23 mouse cellular contexts compared by ENCODE assay signal in genomic region chr17:85698643-85699042, GRCm38 (mm10). TPM values are rescaled to one million over a fixed set of nuclear protein-coding genes. Genes with fewer than 3 reads are reported as not detected.
A peak's percentile ranks its signal among the peaks of the same experiment; 100 is the strongest.
DNase-seq lines count a peak whose midpoint lies in the region; ATAC-seq and TF ChIP-seq lines count a peak whose summit lies in the region.
"Had no signal": no experiment of that assay in that cellular context is flagged by ENCODE, and none has a peak within 500 bp of the region (broad histone marks: within the 10 kb centered on the region; RNA-seq: fewer than 3 reads in every experiment).

No protein-coding gene starts in this region.

- 91% methylated on average over 6 of the region's 6 CpGs for WGBS in forebrain, embryonic 11.5 days
- WGBS in forebrain, postnatal 0 days, result 90% methylated on average over 6 of the region's 6 CpGs
- 83% methylated on average over 6 of the region's 6 CpGs for WGBS in midbrain, embryonic 11.5 days
- 86% methylated on average over 6 of the region's 6 CpGs for WGBS in midbrain, embryonic 16.5 days

- no peak overlapping the region for H3K4me2 ChIP-seq in forebrain, embryonic 11.5 days (ENCODE audit: low read depth, low read length, severe bottlenecking)
- no peak overlapping the region for H3K4me2 ChIP-seq in forebrain, postnatal 0 days (ENCODE audit: low read depth)
- no peak overlapping the region for H3K4me2 ChIP-seq in midbrain, embryonic 11.5 days
- no peak overlapping the region for H3K4me2 ChIP-seq in midbrain, embryonic 16.5 days (ENCODE audit: low read length)
- H3K4me2 ChIP-seq: embryonic facial prominence, embryonic 12.5 days; forebrain, embryonic 12.5 days had no signal

- H3K4me3 ChIP-seq in forebrain, embryonic 11.5 days (ENCODE audit: low read depth, low read length), result no peak overlapping the region
- no peak overlapping the region for H3K4me3 ChIP-seq in forebrain, postnatal 0 days (ENCODE audit: low read depth, low read length)
- H3K4me3 ChIP-seq in midbrain, embryonic 11.5 days (ENCODE audit: low read depth, low read length), result no peak overlapping the region
- no peak overlapping the region for H3K4me3 ChIP-seq in midbrain, embryonic 16.5 days (ENCODE audit: low read depth, low read length)
- H3K4me3 ChIP-seq: embryonic facial prominence, embryonic 12.5 days; forebrain, embryonic 12.5 days had no signal

- TF ChIP-seq CTCF in forebrain, postnatal 0 days (IDR thresholded peaks at IDR 0.05; ENCODE audit: low read depth), result no peak

- no peaks in the 10 kb centered on the region; the same call in 1 of the 2 replicates for H3K9me3 ChIP-seq in forebrain, embryonic 11.5 days (ENCODE audit: control insufficient read depth, low read length)
- H3K9me3 ChIP-seq in forebrain, postnatal 0 days (ENCODE audit: low read length), result no peaks in the 10 kb centered on the region
- 0 out of 2 replicates have a peak, but pooled peaks cover 3% of the 10 kb centered on the region for H3K9me3 ChIP-seq in midbrain, embryonic 11.5 days (ENCODE audit: control insufficient read depth, low read length)
- H3K9me3 ChIP-seq in midbrain, embryonic 16.5 days (replicated peaks; ENCODE audit: control insufficient read depth, low read length, poor library complexity, severe bottlenecking), result no peaks in the 10 kb centered on the region; the same call in 1 of the 2 replicates
- H3K9me3 ChIP-seq: embryonic facial prominence, embryonic 12.5 days; forebrain, embryonic 12.5 days had no signal

- H3K27ac ChIP-seq in forebrain, embryonic 11.5 days (ENCODE audit: low read depth, low read length), result no peak overlapping the region
- H3K27ac ChIP-seq in forebrain, postnatal 0 days (ENCODE audit: low read depth, low read length), result no peak overlapping the region
- no peak overlapping the region for H3K27ac ChIP-seq in midbrain, embryonic 11.5 days (ENCODE audit: low read depth, low read length)
- no peak overlapping the region for H3K27ac ChIP-seq in midbrain, embryonic 16.5 days (ENCODE audit: low read length)
- H3K27ac ChIP-seq: embryonic facial prominence, embryonic 12.5 days; forebrain, embryonic 12.5 days had no signal

- no peak overlapping the region for H3K9ac ChIP-seq in forebrain, embryonic 11.5 days (ENCODE audit: low read length)
- no peak overlapping the region for H3K9ac ChIP-seq in forebrain, postnatal 0 days
- no peak overlapping the region for H3K9ac ChIP-seq in midbrain, embryonic 11.5 days (ENCODE audit: low read length)
- no peak overlapping the region for H3K9ac ChIP-seq in midbrain, embryonic 16.5 days (ENCODE audit: low read depth, low read length)
- H3K9ac ChIP-seq: embryonic facial prominence, embryonic 12.5 days; forebrain, embryonic 12.5 days had no signal

- H3K36me3 ChIP-seq in forebrain, embryonic 11.5 days (ENCODE audit: control insufficient read depth, insufficient read depth, low read length), result no peaks in the 10 kb centered on the region
- H3K36me3 ChIP-seq in forebrain, postnatal 0 days (ENCODE audit: insufficient read depth), result no peaks in the 10 kb centered on the region
- no peaks in the 10 kb centered on the region for H3K36me3 ChIP-seq in midbrain, embryonic 11.5 days (ENCODE audit: control insufficient read depth, insufficient read depth, low read length)
- no peaks in the 10 kb centered on the region for H3K36me3 ChIP-seq in midbrain, embryonic 16.5 days (ENCODE audit: control insufficient read depth, insufficient read depth, low read length)
- H3K36me3 ChIP-seq: embryonic facial prominence, embryonic 10.5 days; embryonic facial prominence, embryonic 12.5 days; forebrain, embryonic 12.5 days had no signal

- ATAC-seq in forebrain, embryonic 11.5 days (replicated peaks; ENCODE audit: low FRiP score), result no peak
- no peak for ATAC-seq in forebrain, postnatal 0 days
- no peak for ATAC-seq in midbrain, embryonic 11.5 days (ENCODE audit: low FRiP score)
- ATAC-seq in midbrain, embryonic 16.5 days, result no peak
- peak; percentile 71 for ATAC-seq in granulocyte monocyte progenitor cell, adult 5-6 weeks (replicated peaks; ENCODE audit: poor library complexity, severe bottlenecking)
- ATAC-seq: CD4-positive, CD25-positive, alpha-beta regulatory T cell, adult 4 months; forebrain, embryonic 14.5 days; forebrain, embryonic 16.5 days had no signal

- no peaks in the 10 kb centered on the region for H3K4me1 ChIP-seq in forebrain, embryonic 11.5 days (replicated peaks; ENCODE audit: control insufficient read depth, insufficient read depth, low read length)
- H3K4me1 ChIP-seq in forebrain, postnatal 0 days (ENCODE audit: insufficient read depth), result no peaks in the 10 kb centered on the region
- H3K4me1 ChIP-seq in midbrain, embryonic 11.5 days (ENCODE audit: control insufficient read depth, insufficient read depth, low read length), result no peaks in the 10 kb centered on the region
- H3K4me1 ChIP-seq in midbrain, embryonic 16.5 days (ENCODE audit: control insufficient read depth, insufficient read depth, low read length), result no peaks in the 10 kb centered on the region
- H3K4me1 ChIP-seq: forebrain, embryonic 12.5 days had no signal

- peaks cover 6% of the 10 kb centered on the region for H3K27me3 ChIP-seq in forebrain, embryonic 11.5 days (ENCODE audit: control insufficient read depth, insufficient read depth, low read length)
- peaks cover 25% of the 10 kb centered on the region for H3K27me3 ChIP-seq in forebrain, postnatal 0 days (ENCODE audit: insufficient read depth, low read length)
- H3K27me3 ChIP-seq in midbrain, embryonic 11.5 days (ENCODE audit: control insufficient read depth, insufficient read depth, low read length), result peaks cover 22% of the 10 kb centered on the region
- H3K27me3 ChIP-seq in midbrain, embryonic 16.5 days (ENCODE audit: control insufficient read depth, insufficient read depth, low read depth, low read length), result peaks cover 34% of the 10 kb centered on the region

- DNase-seq in forebrain, embryonic 11.5 days (ENCODE audit: low spot score), result peak; percentile 26
- DNase-seq in forebrain, postnatal 0 days, result no peak
- DNase-seq in midbrain, embryonic 11.5 days (ENCODE audit: low spot score, missing footprints), result peak; percentile 6
- no peak for DNase-seq in gastrocnemius, adult 18-20 months (ENCODE audit: low spot score)
- DNase-seq in ovary, postnatal 14 days (ENCODE audit: low spot score), result no peak
- DNase-seq: adrenal gland, adult 2 months; adrenal gland, postnatal 10 days; adrenal gland, postnatal 25 days; B cell, adult 2 months; cerebellum, adult 11 months; cerebellum, adult 18-20 months; cerebellum, adult 8-10 months; cerebellum, adult 9-11 months; cerebellum, postnatal 14 days; cerebellum, postnatal 36 days had no signal

RNA-seq across cellular contexts. Expression of gene Six2, which starts 10.6 kb away (rescaled TPM):
- polyA plus RNA-seq in forebrain, embryonic 11.5 days (2014; fragmentation: Nextera tagmentation; extraction: Ambion mirVana), result 12.5 and 12.6 TPM in 2 replicates
- total RNA-seq in forebrain, postnatal 0 days (2014; rRNA removed), result 0.92 and 1.1 TPM in 2 replicates
- 0.39 and 0.70 TPM in 2 replicates for polyA plus RNA-seq in forebrain, postnatal 0 days (2015; fragmentation: Nextera tagmentation; extraction: Ambion mirVana)
- 5.6 and 6.7 TPM in 2 replicates for polyA plus RNA-seq in midbrain, embryonic 11.5 days (2014; fragmentation: Nextera tagmentation; extraction: Ambion mirVana)
- 0.16 and 0.33 TPM in 2 replicates for polyA plus RNA-seq in midbrain, embryonic 16.5 days (2015; fragmentation: Nextera tagmentation; extraction: Ambion mirVana)
- total RNA-seq in granulocyte monocyte progenitor cell, adult 5-6 weeks (2014; fragmentation: Nextera tagmentation), result not detected in 2 replicates
- not detected in 2 replicates for total RNA-seq in granulocyte monocyte progenitor cell, adult 5-6 weeks (2017)
- total RNA-seq in gastrocnemius, adult 18-20 months (2021), result 10 to 100 TPM; 16.8 to 22.2 TPM
- total RNA-seq: adrenal gland, adult 2 months; adrenal gland, postnatal 25 days had no signal
- polyA plus RNA-seq: CD4-positive, CD25-positive, alpha-beta regulatory T cell, adult 4 months had no signal

Comparison
In these comparisons a context has a peak if more than half of its experiments do, and no peak if none do; other contexts are left out.
1. DNase-seq: peak in forebrain, embryonic 11.5 days (single experiment) and midbrain, embryonic 11.5 days (single experiment); none in forebrain, postnatal 0 days (single experiment), gastrocnemius, adult 18-20 months (single experiment) and ovary, postnatal 14 days (single experiment).